Mouse (Mus musculus): Measurements from ENCODE around the gene Krt27.
A peak's percentile ranks its signal among the peaks of the same experiment; 100 is the strongest.

The Krt27 gene

DNA sequence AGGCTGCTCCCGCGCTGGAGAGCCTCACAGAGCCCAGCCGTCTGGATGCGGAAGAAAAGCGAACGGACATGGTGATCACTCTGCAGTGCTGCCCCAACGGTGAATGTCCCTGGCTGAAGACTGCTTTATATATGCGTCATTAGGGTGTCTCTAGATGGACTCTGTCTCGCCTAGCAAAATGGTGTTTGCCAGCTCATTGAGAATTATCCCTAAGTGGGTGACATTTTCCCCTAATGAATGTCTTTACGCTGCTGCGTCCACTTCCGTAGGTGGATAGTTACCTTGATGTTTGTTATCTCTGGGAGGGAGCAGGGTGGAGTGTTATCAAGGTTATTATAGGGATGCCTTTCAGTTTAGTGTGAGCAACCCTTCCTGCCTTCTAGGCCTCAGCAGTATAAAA lies at the start of gene Krt27:
Gene Krt27, minus strand, starts transcription at position 101 of the 400 bp plus-strand sequence.
- no peak for DNase-seq (ENCODE audit: extremely low spot score, low spot score)

DNA sequence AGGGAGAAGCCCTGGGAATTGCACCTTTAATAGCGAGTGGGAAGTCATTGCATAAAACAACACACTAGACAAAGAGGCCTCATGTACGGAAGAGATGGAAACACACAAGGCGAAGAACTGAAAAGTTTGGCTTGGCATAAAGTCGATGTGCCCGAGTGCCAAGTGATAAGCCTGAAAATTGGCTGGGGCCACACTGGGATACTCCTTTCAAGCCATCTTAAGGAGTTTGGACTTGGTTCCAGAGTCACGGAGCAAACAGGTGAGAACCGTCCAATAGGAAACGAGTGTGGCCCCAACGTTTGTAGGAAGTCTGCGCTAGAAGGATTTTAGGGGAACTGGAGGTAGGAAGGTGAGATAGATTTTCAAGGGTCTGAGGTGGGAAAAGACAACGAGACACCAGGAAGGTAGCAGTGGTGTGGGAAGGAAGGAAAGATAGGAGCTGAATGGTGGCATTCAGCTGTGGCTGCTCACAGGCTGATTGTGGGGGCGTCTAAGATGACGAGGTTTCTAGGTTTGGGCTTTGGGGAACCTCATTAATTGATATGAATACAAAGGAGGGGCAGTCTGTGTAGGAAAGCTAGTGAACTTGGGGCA lies 49.1 kb upstream of the Krt27 start:
- DNase-seq (ENCODE audit: extremely low spot score, low spot score), result no peak

DNA sequence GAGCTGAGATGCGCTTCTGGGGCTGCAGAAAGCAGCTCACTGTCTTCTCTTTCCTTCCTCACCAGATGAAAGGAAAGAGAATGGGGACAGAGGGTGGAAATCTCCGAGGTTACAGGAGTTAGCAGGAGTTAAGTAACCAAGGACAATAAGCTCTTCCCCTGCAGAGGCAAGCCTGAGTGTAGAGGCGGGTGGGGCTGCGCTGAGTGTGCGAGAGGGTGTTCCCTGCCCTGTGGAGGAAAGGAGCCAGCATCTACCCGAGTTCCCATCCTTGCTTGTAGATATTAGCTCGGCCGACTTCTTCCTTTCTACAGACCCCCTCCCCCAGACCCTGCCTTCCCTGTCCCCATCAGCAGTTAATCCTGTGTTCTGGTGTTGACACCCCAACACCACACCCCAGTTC lies 47.9 kb upstream of the Krt27 start:
- no peak for DNase-seq (ENCODE audit: extremely low spot score, low spot score)

DNA sequence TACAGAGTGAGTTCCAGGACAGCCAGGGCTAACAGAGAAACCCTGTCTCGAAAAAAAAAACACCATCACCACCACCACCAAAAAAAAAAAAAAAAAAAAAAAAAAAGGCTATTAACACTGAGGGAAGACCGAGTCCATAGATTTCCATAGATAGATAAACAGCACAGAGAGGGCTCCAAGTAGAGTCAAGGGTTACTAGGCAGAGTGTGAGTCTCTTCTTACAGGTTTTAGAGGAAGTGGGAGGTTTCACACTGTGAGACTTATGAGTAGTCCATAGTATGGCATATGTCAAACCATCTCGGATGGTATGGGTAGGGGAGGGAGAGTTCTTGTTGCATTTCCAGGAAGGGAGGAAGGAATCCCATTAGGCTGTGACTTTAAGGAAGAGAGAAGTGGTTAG lies 47.2 kb upstream of the Krt27 start:
- no peak for DNase-seq (ENCODE audit: extremely low spot score, low spot score)

DNA sequence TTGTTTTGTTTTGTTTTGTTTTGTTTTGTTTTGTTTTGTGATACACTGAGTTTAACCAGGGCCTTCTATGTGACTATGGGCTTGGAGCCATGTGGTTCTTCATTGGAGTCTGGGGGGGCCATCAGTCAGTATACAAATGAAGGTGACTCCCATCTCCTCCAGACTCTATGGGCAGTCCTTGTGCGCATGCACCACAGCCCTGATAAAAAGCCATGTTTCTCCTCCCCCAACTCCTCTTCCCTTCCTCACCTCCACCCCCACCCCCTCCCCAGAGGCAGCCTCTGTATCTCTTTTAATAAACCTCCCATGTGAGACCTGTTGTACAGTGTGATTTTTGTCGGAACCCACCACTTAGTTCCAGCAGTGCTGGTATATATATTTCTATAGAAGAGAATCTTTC lies 45.8 kb upstream of the Krt27 start:
- no peak for DNase-seq (ENCODE audit: extremely low spot score, low spot score)

DNA sequence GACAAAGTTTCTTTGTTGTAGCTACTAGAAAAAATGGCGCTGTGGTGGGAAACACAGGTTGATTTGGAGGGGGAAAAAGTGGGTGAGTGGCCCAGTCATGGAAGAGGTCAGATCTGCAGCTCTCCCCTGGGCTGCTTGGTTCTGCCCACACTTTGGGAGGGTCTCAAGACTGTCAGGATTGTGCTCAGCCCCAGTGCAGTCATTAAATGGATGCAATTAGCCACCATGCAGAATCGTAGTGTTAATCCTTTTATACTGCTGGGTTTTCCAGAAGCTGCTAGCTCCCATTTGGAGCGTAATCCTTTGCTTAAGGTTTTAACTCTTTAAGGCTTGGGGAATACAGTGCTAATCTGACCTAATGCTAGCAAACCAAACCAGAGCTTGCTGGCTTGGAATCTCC lies 45.1 kb upstream of the Krt27 start:
- DNase-seq (ENCODE audit: extremely low spot score, low spot score), result no peak

DNA sequence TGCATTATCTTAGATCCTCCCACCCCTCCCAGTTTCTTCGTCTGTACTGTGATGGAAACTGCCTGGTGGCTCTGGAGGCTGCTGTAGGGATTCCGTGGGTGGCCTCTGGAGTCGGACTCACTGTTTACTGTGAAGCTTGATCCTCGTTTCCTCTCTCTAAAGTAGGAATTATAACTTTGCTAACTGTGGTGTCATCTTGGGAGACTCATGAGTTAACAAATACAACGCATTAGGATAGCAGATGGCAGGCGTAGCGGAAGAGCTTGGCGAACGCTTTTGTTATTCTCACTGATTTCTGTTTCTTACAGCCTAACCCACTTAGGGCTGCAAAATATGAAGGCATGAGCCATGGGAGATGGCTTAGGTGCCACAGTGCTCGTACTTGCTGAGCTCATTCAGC lies 41.6 kb upstream of the Krt27 start:
- no peak for DNase-seq (ENCODE audit: extremely low spot score, low spot score)

DNA sequence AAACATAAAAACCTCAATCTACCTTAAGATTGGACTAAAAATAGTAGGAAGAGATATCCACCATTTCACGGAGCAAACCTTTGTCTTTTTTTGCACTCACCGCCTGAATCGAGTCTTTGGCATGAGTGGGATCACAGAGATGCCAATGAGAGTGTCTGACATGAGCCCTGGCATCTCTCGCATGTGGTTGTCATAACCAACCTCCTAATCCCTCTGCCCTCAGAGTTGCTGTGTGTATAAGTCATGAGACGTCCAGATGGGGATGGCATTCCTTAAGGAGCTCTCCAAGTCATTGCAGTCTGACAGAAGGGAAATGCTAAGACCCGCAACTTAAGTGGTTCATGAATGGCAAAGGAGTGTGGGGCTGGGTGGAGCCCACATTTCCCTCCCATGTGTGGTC lies 40.5 kb upstream of the Krt27 start:
- DNase-seq (ENCODE audit: extremely low spot score, low spot score), result no peak

DNA sequence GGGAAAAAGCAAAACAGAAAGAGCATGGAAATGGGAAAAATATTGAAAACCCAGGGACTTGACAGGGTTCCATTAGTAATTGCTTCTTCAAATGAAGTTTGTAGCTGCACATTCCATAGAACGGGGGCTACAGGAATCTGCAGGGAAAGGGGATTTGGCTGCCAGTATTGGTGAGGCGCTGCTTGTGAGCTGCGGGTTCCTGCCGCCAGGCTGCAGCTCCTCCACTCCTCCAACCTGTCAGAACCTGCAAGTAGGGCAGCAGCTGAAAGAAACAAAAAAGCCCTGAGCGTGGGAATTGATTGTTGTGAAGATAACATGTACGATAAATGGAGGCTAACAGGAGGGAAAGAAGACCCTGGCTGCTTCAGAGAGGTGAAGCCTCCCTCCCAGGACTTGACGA lies 40.0 kb upstream of the Krt27 start:
- no peak for DNase-seq (ENCODE audit: extremely low spot score, low spot score)

DNA sequence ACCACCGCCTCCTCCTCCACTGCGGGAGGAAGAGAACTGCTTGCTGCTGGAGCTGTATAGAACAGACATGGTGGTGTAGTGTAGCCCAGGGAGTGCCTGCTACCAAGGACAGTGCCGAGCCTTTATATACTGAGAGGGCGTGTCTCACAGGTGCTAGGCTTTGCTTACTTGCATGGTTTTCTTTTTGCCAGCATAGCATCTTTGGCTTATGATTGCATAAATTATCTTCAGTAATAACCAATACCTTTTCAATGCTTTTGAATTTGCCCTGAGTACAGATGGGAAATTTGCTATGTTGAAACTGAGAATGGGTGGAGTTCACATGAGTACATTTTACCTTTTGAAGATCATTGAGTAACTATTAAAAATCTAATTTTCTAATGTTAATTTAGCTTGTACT lies 38.4 kb upstream of the Krt27 start, which contains the start of gene Krt10:
Gene Krt10, minus strand, starts transcription at position 101 of the 400 bp plus-strand sequence.
- no peak for DNase-seq (ENCODE audit: extremely low spot score, low spot score)

DNA sequence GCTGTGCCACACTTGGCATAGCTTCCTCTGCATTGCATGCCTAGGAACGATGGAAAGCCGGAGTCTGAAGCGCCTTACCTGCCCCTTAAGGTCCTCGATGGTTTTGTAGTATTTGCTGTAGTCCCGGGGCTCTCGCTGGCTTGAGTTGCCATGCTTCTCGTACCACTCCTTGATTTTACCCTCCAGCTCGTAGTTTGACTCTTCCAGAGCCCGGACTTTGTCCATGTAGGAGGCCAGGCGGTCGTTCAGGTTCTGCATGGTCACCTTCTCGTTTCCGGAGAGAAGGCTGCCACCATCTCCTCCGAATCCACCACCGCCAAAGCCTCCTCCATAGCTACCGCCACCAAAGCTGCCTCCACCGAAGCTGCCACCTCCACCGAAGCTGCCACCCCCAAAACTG lies 37.8 kb upstream of the Krt27 start:
- no peak for DNase-seq (ENCODE audit: extremely low spot score, low spot score)

DNA sequence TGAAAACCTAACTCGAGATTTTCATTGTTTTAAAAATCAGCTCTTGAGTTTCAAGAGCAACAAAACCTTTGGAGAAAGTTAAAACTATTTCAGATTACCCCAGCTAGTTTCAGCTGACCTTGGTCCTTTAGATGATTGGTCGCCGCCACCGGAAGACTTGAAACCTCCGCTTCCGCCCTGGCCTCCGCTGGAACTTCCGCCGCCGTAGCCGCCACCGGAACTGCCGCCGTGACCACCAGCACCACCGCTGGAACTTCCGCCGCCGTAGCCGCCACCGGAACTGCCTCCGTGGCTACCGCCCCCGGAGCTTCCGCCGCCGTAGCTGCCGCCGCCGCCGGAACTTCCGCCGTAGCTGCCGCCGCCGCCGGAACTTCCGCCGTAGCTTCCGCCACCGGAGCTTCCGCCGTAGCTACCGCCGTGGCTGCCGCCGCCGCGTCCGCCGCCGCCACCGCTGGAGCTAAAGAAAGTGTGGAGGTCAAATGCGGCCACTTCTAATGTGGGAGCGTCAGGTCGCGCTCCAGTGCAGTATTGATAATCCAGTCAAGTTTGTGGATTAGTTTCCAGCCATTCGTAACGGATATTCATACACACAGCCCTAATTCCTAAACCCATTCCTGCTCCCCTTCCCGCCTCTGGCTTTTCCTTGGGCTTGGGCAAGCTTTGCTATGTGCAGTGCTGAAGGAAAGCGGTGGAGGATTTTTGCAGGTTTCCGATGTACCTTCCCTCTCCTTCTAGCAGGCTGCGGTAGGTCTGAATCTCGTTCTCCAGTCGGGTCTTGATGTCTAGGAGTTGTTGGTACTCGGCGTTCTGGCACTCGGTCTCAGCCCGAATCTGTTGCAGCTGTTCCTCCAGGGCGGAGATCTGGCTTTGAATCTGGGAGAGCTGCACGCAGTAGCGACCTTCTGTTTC lies 35.2 kb upstream of the Krt27 start:
- peak; percentile 93 for DNase-seq (ENCODE audit: extremely low spot score, low spot score)

DNA sequence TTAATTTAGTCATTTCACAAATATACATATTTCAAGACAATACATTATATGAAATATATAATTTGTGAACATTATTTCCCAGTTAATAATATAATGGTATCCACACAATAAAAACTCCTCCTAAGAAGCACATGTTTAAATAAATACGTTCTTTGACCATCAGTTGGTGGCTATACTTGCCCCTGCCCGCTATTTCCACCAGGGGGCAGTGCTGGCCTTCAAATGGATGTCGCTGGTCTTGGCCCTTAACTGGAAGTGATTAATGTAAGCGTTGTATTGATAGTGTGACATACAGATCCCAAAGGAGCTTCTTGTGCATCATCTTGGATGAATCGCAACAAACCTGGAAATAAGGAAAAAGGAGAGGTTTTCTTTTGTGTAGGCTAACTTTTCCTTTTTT lies 28.7 kb upstream of the Krt27 start:
- DNase-seq (ENCODE audit: extremely low spot score, low spot score), result peak; percentile 71

DNA sequence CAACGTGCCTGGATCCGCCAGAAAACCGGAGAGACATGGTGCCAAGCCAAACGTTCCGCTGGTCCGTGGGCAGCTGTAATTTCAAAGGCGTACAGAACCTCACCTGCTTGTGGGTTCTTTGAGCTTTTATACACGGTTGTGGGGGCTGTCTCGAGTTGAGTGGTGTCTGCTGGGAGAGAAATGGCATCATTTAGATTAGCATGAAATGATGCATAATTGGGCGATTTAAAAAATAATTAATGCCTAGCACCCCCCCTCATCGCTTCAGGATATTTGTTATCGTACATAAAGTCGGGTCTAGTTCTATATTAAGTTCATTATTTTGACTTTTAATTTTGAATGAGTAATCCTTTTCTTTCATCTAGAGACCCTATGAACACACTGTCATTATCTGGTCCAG lies 23.9 kb upstream of the Krt27 start, which contains the start of gene Krt28:
Gene Krt28, minus strand, starts transcription at position 101 of the 400 bp plus-strand sequence.
- DNase-seq (ENCODE audit: extremely low spot score, low spot score), result no peak

DNA sequence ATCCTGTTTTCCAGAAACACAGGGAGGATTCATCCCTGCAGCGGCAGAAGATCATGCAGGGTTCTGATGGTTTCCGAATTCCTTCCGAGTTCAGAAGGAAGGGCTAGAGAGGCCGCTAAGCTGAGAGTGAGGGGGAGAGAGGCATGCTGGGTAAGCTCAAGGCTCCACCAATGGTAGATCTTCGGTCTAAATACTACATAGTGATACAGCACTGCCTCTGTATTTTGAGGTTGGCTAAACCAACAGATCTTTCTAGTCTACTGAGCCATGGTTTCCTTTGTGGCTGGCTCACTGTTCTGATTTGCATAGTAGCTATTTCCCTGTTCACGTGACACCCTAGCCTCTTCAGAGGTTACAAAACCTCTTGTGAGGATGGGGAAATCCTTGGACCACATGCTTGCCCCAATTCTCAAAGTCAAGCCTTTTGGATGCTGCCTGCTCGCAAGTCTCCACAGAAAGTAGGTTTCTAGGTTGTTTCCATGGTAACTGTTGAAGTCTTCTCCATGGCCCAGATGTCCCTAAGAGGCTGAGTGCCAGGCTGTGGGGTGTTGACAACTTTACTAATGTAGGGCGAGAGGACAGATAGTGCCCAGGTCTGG lies 19.0 kb upstream of the Krt27 start:
- no peak for DNase-seq (ENCODE audit: extremely low spot score, low spot score)

DNA sequence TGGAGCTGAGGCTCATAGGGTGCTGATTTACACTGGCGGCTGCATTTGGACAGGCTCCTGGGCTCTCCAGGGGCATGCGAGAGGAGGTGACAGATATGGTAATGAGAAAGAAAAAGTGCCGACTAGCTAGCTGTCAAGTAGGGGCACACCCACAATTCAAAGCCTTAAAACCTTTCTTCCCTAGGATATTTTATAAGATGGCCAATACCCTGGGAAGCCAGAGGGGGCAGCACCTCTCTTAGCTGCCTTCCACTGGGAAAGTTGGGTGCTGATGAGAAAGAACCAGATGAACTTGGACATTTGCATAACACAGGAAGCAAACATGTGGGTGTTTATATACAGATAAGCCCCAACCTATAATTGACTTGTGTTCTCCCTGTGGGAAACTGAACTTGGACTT lies 18.3 kb upstream of the Krt27 start:
- peak; percentile 17 for DNase-seq (ENCODE audit: extremely low spot score, low spot score)

DNA sequence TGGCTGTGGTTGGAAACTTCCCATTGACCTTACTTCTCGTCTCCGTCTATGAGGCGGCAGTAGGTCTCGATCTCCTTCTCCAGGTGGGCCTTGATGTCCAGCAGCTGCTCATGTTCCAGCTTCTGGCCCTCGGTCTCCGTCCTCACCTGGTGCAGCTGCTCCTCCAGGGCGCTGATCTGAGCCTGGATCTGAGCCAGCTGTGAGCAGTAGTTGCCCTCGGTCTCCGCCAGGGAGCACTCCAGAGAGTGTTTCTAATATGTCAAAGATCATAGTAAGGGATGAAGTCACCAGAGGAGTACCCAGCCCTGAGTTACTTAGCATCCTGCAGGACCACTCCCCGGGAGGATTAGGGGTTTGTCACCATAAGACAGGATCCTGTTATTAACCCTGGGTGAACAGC lies 15.9 kb upstream of the Krt27 start:
- DNase-seq (ENCODE audit: extremely low spot score, low spot score), result no peak

DNA sequence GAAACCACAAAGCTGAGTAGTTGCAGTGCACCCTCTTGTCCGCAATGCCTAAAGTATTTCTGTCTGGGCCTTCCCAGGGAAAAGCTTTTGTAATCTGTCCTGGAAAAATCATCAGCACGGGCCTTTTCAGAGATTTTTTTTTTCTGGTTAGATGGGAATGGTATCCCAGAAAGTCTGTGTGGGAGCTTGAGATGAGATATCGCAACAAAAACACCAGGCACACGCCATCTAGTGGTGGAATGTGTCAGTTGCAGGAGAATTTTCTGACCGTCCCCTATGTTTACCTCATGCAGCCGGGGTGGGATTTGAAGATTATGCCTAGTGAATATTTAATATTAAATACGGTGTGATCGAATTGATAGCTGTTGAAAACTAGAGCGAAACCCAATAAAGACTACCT lies 13.5 kb upstream of the Krt27 start:
- DNase-seq (ENCODE audit: extremely low spot score, low spot score), result peak; percentile 36

DNA sequence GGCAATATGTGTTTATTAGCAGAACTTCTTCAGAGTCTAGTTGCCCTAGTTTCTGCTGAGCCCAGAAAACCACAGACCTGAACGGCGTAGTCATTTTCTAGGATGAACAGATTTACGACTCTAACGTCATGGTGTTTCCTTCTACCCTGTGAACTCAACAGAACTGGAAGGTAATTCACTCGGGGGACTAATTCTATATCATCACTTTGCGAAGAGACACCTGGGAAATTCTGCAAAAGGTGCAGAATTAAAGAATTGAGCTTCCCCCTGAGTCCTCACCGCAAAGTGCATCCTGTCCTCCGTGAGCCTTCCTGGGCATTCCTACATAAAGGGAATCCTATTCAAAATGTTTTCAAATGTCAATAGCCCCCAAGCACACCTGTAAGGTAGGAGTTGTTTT lies 10.5 kb upstream of the Krt27 start:
- no peak for DNase-seq (ENCODE audit: extremely low spot score, low spot score)

DNA sequence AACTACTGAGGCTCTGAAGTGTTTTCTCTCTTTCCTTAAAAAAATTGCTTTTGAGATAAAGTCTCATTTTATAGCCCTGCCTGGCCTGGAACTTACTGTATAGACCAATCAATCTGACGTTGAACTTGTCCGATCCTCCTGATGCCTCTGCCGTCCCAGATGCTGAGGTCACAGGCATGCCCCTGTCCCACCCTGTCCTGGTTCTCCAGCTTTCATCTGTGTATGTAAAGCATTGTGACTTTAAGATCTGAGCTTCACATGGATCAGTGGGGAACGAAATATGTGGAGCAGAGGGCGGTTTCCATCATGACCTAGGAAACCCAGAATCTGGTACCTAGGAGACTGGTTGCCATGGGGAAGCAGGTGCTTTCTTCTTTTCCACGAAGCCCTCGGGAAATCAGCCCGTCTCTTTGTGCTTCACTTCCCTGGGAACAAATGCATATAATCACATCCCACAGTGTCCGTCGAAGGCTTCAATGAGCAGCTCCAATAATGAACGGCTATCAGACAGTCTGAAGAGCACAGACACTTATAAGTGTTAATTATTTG lies 11.5 kb downstream of the Krt27 start:
- peak; percentile 15 for DNase-seq (ENCODE audit: extremely low spot score, low spot score)

DNA sequence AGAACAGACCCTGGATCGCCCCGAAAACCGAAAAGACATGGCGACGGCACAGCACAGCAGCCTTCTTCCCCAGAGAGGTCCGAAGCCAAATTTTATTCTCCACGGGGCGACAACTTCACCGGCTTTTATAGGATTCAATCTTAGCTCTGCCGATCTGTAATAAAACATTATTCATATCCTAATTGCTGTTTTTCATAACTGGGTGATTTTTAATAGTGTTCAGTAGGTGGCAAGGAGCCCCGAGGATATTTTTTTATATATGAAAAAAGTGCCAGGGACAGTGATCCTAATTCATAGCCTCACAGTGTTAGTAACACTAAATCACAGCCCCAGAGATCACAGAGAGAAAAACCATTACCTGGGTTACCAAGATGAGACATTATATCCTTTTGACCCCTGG lies 13.0 kb downstream of the Krt27 start, which contains the start of gene Krt26:
Gene Krt26, minus strand, starts transcription at position 101 of the 400 bp plus-strand sequence.
- no peak for DNase-seq (ENCODE audit: extremely low spot score, low spot score)

DNA sequence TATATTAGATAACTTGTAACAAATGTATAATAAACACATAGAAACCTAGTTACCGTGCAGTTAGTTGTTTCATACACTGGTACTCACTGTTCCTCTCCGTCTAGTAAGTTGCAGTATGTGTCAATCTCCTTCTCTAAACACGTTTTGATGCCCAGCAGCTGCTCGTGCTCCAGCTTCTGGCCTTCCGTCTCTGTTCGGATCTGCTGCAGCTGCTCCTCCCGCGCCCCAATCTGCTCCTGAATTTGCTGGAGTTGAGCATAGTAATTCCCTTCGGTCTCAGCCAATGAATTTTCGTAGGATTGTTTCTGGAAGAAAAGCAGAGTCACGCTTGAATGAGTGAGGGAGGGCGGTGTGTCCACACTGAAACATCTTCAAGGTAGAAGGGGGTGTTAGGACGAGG lies 17.5 kb downstream of the Krt27 start:
- no peak for DNase-seq (ENCODE audit: extremely low spot score, low spot score)

Data from neural tube, embryonic 10.5 days (tissue).